Mouse (Mus musculus): ENCODE data around the gene Gnb1l.

GRCm38 (mm10) chr16:18596255-18596654 lies 97.7 kb downstream of the Gnb1l start:
- TF ChIP-seq POLR2A (IDR thresholded peaks at IDR 0.05; ENCODE audit: insufficient read length, low read depth) (no peak), CEBPB (IDR thresholded peaks at IDR 0.05; ENCODE audit: insufficient read depth, poor library complexity, severe bottlenecking) (no peak), MAX (IDR thresholded peaks at IDR 0.05; ENCODE audit: low read depth) (no peak), POLR2AphosphoS2 (IDR thresholded peaks at IDR 0.05; ENCODE audit: insufficient read length, low read depth) (no peak), TCF3 (IDR thresholded peaks at IDR 0.05; ENCODE audit: insufficient read length, low read depth) (no peak), USF1 (IDR thresholded peaks at IDR 0.05; ENCODE audit: low read depth) (no peak)
